Mouse (Mus musculus) spleen, postnatal 36 days (tissue): ENCODE measurements around the gene Fkbp5.

Source experiments
- DNase-seq, 2 experiments: peaks; one replicate each; pipeline ENCODE4 v3.0.0; 2022; ENCODE audit warnings: low spot score in 2 of 2, mixed read lengths in 1 of 2

Fkbp5 gene

DNA sequence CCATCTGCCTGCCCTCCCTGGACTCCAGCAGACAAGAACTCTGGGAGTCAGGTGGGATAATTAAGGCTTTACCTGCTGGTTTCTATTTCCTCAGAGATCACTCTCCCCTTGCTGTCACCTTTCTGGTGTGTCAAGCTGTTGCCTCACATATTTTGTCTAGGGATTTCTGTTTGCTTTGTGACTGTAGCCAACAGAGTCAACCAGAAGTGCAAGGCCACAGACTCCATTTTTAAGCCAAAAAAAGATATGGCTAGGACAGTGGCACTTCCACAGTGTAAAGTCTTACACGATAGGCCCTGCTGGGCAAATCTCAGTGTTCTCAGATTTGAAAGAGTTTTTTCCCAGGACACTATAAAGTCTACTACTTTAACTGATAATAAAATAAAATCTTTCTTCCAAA lies 56.9 kb downstream of the Fkbp5 start:
- DNase-seq, result no peak

DNA sequence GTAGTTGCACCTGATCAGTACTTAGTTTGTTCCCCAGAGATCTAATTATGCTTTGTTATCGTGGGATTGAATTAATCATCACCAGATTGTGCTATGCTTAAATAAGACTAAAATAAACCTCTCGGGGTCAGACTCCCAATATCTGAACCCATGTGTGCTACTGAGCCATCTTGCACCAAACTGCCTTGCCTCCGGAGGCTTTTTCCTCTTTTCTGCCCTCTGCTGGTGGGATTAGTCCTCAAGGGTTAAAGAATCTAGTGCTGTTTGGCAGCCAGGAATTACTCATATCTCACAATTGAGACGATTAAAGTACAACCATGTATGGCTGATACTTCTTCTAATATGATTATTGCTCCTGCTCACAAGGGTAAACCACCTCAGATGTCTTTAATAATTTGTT lies 62.2 kb downstream of the Fkbp5 start:
- DNase-seq, result peak; percentile 21 to 29

DNA sequence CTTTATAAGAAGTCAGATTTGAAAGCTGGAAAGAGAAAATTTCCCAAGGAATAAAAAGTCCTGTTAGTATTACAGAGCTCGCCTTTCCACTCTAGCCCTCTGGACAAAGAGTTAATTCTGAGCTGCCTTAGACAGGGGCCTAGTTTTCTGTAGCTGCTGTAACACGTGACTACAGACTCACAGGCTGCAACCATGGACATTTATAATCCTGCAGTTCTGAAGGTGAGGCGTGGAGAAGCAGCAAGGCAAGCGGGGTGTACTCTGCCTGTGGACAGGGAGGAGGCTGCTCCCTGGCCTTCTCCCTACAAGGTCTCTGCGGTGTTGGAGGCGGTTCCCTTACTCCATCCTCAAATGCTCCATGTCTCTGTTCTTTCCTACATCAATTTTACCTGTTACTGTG lies 64.4 kb downstream of the Fkbp5 start:
- DNase-seq, result no peak

- no peak for DNase-seq
These were observed 65.4 kb downstream of the Fkbp5 start for GRCm38 (mm10) chr17:28451914-28452313.

GRCm38 (mm10) chr17:28451487-28451886 lies 65.8 kb downstream of the Fkbp5 start:
- DNase-seq, result no peak

- DNase-seq, result no peak
These were observed 69.1 kb downstream of the Fkbp5 start for GRCm38 (mm10) chr17:28448225-28448624.

GRCm38 (mm10) chr17:28447789-28448188 lies 69.5 kb downstream of the Fkbp5 start:
- no peak for DNase-seq

DNA sequence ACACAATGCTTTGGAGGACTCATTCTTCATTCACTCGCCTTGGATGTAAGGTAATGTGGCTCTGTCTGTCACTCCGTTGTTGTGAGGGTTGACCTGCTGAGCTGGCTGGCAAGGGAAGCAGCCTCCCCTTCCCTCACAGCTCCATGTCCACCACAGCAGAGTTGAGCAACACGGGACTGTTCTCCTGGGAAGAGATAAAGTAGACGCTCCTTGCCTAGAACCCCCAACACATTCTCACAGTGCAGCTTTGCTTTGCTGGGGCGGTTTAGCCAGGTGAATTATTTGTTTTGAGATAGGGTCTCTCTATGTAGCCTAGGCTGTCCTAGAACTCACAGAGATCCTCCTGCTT lies 70.5 kb downstream of the Fkbp5 start:
- DNase-seq, result no peak

GRCm38 (mm10) chr17:28445886-28446819 lies 71.2 kb downstream of the Fkbp5 start:
- no peak for DNase-seq

DNA sequence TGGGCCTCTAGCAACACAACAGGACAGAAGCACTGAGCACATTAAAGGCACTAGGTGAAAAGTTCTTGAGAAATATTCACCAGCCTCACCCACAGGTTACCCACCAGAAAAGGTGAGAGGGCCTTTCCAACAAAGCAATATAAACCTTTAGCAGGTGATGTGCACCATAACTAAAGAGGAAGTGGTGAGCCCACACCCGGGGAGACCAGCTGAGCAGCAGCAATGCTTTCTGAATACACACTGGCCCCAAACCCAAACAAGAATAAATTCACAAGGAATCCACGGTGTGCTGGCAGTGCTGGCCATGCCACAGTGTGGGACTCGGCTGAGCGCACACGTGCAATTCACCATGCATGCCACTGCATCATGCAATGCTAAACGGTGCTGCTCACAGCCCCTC lies 74.7 kb downstream of the Fkbp5 start:
- peak; percentile 42 to 48 for DNase-seq

DNA sequence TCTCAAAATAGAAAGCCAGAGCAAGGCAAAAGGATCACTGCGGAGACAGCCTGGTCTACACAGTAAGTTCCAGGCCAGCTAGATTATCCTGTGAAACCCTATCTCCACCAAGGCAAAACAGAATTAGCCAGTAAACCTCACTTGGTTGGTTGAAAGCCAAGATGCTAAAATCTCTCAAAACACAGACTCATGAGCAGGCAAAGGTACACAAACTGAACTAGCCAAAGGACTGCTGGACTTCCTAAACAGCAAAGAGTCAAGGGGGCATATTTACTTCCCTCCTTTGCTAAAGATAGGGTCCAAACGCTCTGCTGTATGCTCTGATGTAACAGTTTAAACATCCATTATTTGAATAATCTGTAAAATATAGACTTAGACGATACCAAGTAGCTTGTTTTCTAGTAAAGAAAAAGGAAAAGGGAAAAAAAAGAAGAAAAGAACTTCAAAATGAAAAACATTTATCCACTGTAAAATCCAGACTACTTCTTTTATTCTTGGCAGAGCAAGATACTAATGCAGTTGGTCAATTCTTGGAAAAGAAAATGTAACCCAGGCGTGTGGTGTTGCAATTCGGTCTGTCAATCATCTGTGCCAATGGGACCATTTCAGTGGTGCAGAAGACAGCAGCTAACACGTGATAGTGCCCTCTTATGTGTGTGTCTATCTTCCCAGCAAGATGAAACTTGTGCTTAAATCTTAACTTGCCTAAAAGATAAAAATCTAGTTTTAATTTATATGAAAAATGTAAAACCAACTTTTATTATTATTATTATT lies 78.8 kb downstream of the Fkbp5 start:
- no peak for DNase-seq

DNA sequence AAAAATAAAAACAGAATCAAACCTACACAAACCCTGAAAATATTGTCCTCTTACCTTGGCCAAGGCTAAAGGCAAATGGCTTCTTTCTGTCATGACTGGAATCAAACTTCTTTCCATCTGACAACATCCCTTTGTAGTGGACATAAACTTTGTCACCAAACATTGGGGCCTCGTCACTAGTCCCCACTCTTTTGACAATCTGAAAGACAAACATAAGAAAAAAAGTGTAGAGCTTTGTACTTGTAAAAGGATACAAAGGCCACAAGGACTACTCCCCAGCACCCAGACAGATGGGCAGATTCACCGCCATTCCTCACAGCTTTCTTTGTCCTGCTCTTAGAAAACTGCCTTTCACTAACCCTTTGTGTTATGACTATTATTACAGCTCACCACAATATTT lies 79.4 kb downstream of the Fkbp5 start:
- no peak for DNase-seq

DNA sequence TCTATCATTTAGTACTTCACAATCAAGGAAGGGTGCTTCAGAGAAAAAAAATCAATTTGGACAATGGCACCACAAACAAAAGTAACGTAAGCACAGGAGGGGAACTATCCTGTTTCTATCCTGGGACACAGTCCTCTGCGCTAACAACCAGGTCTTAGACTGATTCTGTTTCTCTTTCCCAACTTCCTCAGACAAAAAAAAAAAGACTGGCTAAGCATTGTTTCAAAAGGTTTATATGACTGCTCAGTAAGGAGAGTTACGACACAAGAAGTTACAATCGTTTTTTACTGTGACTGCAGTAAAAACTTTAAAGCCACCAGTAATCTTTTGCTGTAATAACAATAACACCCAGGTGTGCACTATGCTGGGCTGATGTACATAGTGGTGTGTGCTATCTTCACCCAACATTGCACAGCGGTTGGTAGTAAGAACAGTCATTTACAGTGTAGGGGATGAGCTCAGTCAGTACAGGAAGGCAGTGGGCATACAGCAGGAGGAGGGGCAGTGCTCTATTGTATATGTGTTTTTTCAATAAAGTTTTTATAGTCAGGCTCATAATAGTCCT lies 82.3 kb downstream of the Fkbp5 start:
- DNase-seq, result no peak

DNA sequence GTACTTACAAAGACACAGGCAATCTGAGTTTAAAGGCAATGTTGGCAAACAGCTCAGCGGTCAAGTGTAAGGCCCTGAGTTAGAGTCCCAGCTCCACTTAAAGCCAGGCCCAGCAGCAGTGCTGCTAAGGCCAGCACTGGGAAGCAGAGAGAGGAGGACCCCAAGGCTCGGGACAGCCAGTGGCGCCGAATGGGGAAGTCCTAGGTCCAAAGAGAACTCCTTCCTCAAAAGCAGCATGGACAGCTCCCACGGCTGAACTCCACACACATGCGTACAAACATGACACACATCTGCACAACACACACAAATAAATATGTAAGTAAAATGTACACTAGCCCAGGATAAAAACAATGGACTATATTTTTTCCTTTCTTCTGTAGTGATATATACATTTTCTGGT lies 84.3 kb downstream of the Fkbp5 start:
- no peak for DNase-seq

GRCm38 (mm10) chr17:28431931-28432335 lies 85.4 kb downstream of the Fkbp5 start:
- peak in 1 of 2 experiments; percentile 8 for DNase-seq

GRCm38 (mm10) chr17:28431038-28431437 lies 86.3 kb downstream of the Fkbp5 start:
- DNase-seq, result no peak

DNA sequence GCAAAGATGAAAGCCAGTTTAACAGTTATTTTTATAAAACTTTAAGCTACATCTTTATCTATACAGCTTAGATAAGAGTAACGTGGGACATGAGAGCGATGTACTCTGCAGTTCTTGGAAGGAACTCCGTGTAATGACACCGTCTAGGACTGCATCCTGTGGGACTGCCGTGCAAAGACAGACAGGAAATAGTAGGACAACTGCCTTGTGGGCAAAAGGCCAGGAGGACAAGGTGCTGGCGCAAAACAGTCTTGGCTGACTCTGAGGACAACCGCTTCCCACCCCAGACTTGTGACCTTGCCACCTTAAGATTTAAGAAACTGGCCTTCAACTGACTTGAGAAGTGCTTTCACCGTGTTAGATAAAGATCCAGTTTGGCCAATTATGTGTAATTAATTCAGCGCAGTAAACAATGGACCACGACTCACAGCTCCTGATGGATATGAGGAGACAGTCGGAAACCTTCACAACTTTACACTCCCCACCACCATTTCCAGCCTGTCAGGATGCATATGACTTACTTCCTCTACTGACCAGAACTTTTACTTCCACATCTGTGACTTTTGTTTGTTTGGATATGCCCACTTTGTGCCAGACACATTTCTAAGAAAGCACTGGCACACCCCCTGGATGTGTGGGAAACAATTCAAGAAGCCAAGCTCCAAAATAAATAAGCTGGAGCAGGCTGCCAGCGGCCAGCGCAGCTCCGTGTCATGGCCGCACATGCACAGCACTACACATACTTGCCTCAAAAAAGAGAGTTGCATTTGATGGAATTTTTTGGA lies 88.7 kb downstream of the Fkbp5 start:
- no peak for DNase-seq

GRCm38 (mm10) chr17:28427666-28428065 lies 89.7 kb downstream of the Fkbp5 start:
- DNase-seq, result no peak

GRCm38 (mm10) chr17:28424373-28424772 lies 93.0 kb downstream of the Fkbp5 start:
- no peak for DNase-seq

- DNase-seq, result no peak
These were observed 96.3 kb downstream of the Fkbp5 start for GRCm38 (mm10) chr17:28421071-28421470.

- DNase-seq, result peak in 1 of 2 experiments; percentile 30
These were observed 96.9 kb downstream of the Fkbp5 start for GRCm38 (mm10) chr17:28420229-28421051.
